Comparison of ENCODE assay signal across 11 mouse cellular contexts in the genomic region with DNA sequence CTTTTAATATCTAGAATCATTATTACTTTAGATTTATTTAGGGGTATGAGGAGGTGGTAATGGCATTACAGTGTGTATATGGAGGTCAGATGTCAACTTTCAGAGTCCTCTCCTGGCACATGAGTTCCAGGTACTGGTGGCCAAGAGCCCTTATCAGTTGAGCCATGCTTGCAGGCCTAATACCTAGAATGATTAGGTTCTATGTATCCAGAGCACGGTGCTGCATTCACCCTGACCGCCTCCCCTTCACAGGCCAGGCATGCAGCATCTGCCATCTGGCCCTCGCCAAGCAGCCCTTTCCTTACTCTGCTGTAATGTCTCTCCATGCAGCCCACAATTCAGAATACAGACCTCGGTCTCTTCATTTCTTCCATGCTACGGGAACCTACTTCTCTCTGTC.
"Had no signal": no experiment of that assay in that cellular context is flagged by ENCODE, and none has a peak within 500 bp of the region (broad histone marks: within the 10 kb centered on the region; RNA-seq: fewer than 3 reads in every experiment).

No protein-coding gene starts in this region.

- ATAC-seq: hindbrain, postnatal 0 days; lung, postnatal 0 days; midbrain, embryonic 16.5 days had no signal

- H3K4me3 ChIP-seq: limb, embryonic 15.5 days; midbrain, embryonic 12.5 days had no signal

- H3K9me3 ChIP-seq: limb, embryonic 15.5 days; midbrain, embryonic 12.5 days had no signal

- H3K9ac ChIP-seq: limb, embryonic 15.5 days; midbrain, embryonic 12.5 days had no signal

- H3K4me1 ChIP-seq: limb, embryonic 15.5 days; midbrain, embryonic 12.5 days had no signal

- H3K4me2 ChIP-seq: limb, embryonic 15.5 days; midbrain, embryonic 12.5 days had no signal

- DNase-seq: kidney, adult 11 months; kidney, postnatal 14 days; layer of hippocampus, postnatal 36 days; lung, adult 2 months; right cerebral cortex, postnatal 25 days; thymus, postnatal 36 days had no signal

- H3K27me3 ChIP-seq: limb, embryonic 15.5 days; midbrain, embryonic 12.5 days had no signal

- H3K27ac ChIP-seq: hindbrain, postnatal 0 days; limb, embryonic 15.5 days; midbrain, embryonic 12.5 days had no signal
